Mouse (Mus musculus) hindbrain, embryonic 16.5 days (tissue): ENCODE results near the gene Dxo. TPM values are rescaled to one million over a fixed set of nuclear protein-coding genes. Genes with fewer than 3 reads are reported as not detected.

Source experiments
- ATAC-seq: fragments of 200-750 bp; cut with Nextera tagmentation; 2 replicates; pipeline ENCODE4 v1.8.0; 2017; ENCODE audit warnings: moderate TSS enrichment, moderate library complexity
- H3K27ac ChIP-seq: fragments of 300-500 bp; sonication (generic); 2 replicates; pipeline ENCODE4 v1.5.1; 2014; ENCODE audit warnings: low read depth, mild to moderate bottlenecking, control low read depth, low read length, moderate library complexity
- H3K27me3 ChIP-seq: fragments of 300-500 bp; sonication (generic); replicated peaks from 2 replicates; pipeline ENCODE4 v1.6.1; 2014; ENCODE audit warnings: low read length; ENCODE audit not compliant: control insufficient read depth, insufficient read depth
- H3K36me3 ChIP-seq: fragments of 300-500 bp; sonication (generic); 2 replicates; pipeline ENCODE4 v1.6.1; 2014; ENCODE audit warnings: mild to moderate bottlenecking, low read length, moderate library complexity, mixed read lengths; ENCODE audit not compliant: control insufficient read depth, insufficient read depth
- H3K4me1 ChIP-seq: fragments of 300-500 bp; sonication (generic); 2 replicates; pipeline ENCODE4 v1.6.1; 2014; ENCODE audit warnings: low read depth, low read length; ENCODE audit not compliant: control insufficient read depth, insufficient read depth
- H3K4me2 ChIP-seq: fragments of 300-500 bp; sonication (generic); 2 replicates; pipeline ENCODE4 v1.6.1; 2014; ENCODE audit warnings: mild to moderate bottlenecking, low read length, control low read depth, moderate library complexity
- H3K4me3 ChIP-seq: fragments of 300-500 bp; sonication (generic); 2 replicates; pipeline ENCODE4 v1.5.1; 2014; ENCODE audit warnings: mild to moderate bottlenecking, low read length, control low read depth, moderate library complexity
- H3K9ac ChIP-seq: fragments of 300-500 bp; sonication (generic); 2 replicates; pipeline ENCODE4 v1.6.1; 2014; ENCODE audit warnings: low read depth, mild to moderate bottlenecking, control low read depth, low read length, moderate library complexity
- H3K9me3 ChIP-seq: fragments of 300-500 bp; sonication (generic); 2 replicates; pipeline ENCODE4 v1.6.1; 2014; ENCODE audit warnings: mild to moderate bottlenecking, low read length, moderate library complexity; ENCODE audit not compliant: control insufficient read depth
- WGBS: fragments of 180-500 bp; shearing (Covaris S2); extraction: QIAGEN DNeasy Blood & Tissue Kit; methylation state at CpG from one replicate; pipeline ENCODE4 v1.1.7; 2014; 5-methylcytosine and 5-hydroxymethylcytosine counted together
- polyA plus RNA-seq: library from polyadenylated mRNA; unstranded; fragments of >200 nt; fragmentation: Nextera tagmentation; extraction: Ambion mirVana; gene quantifications from 2 replicates; pipeline ENCODE4 v1.2.1, GENCODE M21; 2015

Dxo gene
- polyA plus RNA-seq, 1 experiment from 2014 or later: 68.9 TPM

DNA sequence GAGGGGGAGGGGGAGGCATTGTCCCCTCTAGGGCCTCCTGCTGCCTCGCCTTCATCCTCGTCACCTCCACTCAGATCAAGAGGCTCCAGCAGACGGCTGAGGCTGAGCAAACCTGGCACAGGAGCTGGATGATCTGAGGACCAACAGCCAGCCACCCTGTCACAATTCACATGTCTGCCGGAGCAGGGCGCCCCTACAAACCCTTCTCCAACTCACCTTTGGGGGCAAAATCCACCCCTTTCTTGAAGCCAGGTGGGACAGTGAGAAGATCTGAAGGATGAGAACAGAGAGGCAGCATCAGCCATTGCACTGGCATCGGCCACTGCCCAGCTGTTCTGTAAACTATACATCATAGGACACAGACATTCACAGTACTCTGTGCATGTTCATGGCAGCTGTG lies 10.4 kb downstream of the Dxo start:
- Histone ChIP-seq H3K27me3 (no peaks in the 10 kb centered on the region), H3K9ac (no peak overlapping the region), H3K27ac (no peak overlapping the region), H3K36me3 (peaks cover 38% of the 10 kb centered on the region), H3K4me2 (no peak overlapping the region), H3K9me3 (no peaks in the 10 kb centered on the region), H3K4me1 (peaks cover 19% of the 10 kb centered on the region), H3K4me3 (no peak overlapping the region)
- no peak for ATAC-seq
- 87% methylated on average over 6 of the region's 6 CpGs for WGBS

DNA sequence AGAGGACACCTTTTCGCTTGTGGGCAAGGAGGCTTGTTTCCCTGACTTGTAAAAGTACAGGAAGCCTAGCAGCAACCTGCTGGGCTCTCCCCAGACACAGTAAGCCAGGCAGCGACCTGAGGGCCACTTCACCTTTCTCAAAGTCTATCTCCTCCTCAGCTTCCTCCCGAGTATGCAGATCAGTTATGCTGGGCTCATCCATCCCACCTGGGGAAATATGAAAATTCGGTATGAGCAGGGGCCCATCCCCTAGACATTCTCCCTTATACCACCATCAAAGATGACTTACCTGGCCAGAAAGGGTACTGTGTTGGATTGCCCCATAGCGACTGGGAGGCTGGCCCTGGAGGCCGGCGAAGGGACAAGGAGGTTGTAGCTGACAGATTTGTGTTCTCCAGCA lies 10.8 kb downstream of the Dxo start:
- 94% methylated on average over 7 of the region's 7 CpGs for WGBS
- ATAC-seq: no peak
- peaks cover 38% of the 10 kb centered on the region for H3K36me3 ChIP-seq
- no peaks in the 10 kb centered on the region for H3K9me3 ChIP-seq
- no peaks in the 10 kb centered on the region for H3K27me3 ChIP-seq
- no peak overlapping the region for H3K27ac ChIP-seq
- H3K4me1 ChIP-seq: peaks cover 19% of the 10 kb centered on the region
- no peak overlapping the region for H3K9ac ChIP-seq
- no peak overlapping the region for H3K4me3 ChIP-seq
- H3K4me2 ChIP-seq: no peak overlapping the region

DNA sequence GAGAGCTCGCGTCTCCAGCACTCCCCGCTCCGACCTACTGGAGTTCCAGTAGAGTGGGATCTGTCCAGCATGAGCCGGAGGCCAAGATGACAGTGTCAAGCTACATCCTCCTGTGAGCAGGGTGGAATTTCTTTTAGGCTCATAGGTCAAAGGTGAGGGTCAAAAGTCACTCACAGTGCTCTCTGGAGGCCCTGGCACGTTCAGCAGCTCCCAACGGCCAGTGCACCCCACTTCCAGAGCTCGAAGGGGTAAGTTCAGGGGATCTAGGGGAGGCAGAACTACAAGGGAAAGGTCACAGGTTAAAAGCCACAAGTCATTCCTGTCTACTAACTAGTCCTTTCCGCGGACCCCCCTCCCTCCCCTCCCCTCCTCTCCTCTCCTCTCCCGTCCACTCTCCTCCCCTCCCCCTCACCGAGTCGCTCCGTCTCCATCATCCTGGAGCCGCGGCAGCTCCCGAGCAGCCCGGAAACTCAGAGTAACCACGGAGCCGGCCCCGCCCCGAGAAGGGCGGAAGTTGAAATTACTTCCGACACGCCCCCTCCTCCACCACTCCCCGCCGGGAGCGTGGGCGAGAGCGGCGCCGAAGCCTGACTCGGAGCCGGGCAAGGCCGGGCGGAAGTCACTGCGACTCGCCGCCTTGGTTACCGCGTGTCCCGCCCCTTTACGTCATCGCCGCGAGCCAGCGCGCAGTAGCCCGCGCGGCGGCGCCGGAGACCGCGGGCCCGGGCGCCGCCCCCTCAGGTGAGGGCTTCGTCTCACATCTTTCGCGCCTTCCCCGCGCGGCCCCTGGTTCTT lies 13.1 kb downstream of the Dxo start, which contains the start of the genes Skiv2l and Nelfe:
TSS of gene Skiv2l (minus strand) at position 489 of the 795 bp plus-strand sequence.
TSS of gene Nelfe (plus strand) at position 670 of the 795 bp plus-strand sequence.
- H3K4me3 ChIP-seq: peak within 1 kb of the TSS; percentile 85
- H3K36me3 ChIP-seq: peaks cover 45% of the 10 kb centered on the region
- H3K9ac ChIP-seq: peak within 1 kb of the TSS; percentile 90
- peak within 1 kb of the TSS; percentile 62 for H3K27ac ChIP-seq
- peak; percentile 98 for ATAC-seq
- H3K4me1 ChIP-seq: peaks cover 19% of the 10 kb centered on the region
- under 1% methylated on average over 52 of the region's 65 CpGs for WGBS
- H3K9me3 ChIP-seq: no peaks in the 10 kb centered on the region
- H3K27me3 ChIP-seq: no peaks in the 10 kb centered on the region
- peak within 1 kb of the TSS; percentile 94 for H3K4me2 ChIP-seq

DNA sequence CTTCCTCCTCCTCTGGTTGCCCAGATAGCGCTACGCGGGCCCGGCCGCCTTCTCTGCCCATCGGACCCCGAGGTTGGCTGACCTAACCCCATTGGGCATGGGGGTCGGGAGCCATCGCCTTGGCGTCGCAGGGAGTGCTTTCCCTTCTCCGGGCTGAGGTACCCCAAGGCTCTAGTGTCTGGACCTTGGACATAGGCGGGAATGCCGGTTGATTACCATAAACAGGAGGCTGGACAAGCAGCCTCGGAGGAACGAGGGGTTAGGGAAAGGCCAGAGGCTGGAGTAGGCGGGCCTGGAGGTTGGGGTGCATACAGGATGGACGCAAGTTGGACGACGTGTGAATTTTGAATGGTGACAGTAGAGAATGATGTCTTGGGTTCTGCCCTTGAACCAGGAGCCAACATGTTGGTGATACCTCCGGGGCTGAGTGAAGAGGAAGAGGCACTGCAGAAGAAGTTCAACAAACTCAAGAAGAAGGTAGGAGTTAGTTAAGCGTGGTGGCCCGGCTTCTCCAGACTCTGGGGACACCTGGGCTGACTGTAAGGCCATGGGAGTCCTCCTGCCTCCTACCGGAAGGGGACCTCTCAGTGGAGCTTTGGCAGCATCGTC lies 13.8 kb downstream of the Dxo start:
- H3K36me3 ChIP-seq: peaks cover 46% of the 10 kb centered on the region
- H3K4me3 ChIP-seq: peak overlapping the region; percentile 85
- peak overlapping the region; percentile 94 for H3K4me2 ChIP-seq
- H3K27ac ChIP-seq: peak overlapping the region; percentile 62
- H3K27me3 ChIP-seq: no peaks in the 10 kb centered on the region
- WGBS: 1% methylated on average over 25 of the region's 25 CpGs
- H3K9ac ChIP-seq: peak overlapping the region; percentile 90
- no peak; the same call in 1 of the 2 replicates for ATAC-seq
- H3K4me1 ChIP-seq: peaks cover 19% of the 10 kb centered on the region
- no peaks in the 10 kb centered on the region for H3K9me3 ChIP-seq

DNA sequence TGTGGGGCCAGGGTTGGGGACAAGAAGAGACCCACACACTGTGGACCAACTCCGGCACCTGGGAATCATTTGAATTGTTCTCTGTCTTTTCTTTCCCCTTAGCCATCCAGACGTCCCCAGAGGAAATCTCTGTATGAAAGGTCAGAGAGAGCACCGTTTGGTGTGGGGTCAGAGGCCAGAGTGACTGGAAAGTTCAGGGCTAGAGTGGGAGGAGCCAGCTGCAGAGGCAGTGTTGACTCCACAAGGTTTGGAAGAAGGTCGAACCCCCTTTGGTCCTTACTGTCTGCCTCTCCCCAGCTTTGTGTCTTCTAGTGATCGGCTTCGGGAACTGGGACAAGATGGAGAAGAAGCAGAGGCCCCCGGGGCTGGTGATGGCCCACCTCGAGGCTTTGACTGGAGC lies 16.7 kb downstream of the Dxo start:
- Histone ChIP-seq H3K4me1 (peaks cover 19% of the 10 kb centered on the region), H3K27ac (no peak overlapping the region), H3K27me3 (no peaks in the 10 kb centered on the region), H3K4me3 (no peak overlapping the region), H3K9me3 (no peaks in the 10 kb centered on the region), H3K9ac (no peak overlapping the region), H3K4me2 (no peak overlapping the region), H3K36me3 (peaks cover 25% of the 10 kb centered on the region)
- 80% methylated on average over 8 of the region's 8 CpGs for WGBS
- ATAC-seq: no peak

DNA sequence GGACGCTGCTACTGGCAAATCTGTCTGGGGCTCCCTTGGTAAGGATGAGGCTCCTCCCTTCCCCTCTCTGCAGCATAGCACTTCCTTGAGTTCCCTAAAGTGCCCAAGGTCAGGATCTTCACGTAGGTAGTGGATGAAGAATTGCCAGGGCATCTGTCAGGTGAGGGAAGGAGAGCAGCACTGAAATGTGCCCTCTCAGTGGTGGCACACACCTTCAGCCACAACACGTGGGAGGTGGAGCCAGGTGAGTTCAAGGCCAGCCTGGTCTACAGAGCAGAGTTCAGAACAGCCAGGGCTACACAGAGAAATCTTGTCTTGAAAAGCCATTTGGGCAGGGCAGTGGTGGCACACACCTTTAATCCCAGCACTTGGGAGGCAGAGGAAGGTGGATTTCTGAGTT lies 17.9 kb downstream of the Dxo start:
- H3K4me2 ChIP-seq: no peak overlapping the region
- no peak for ATAC-seq
- H3K4me1 ChIP-seq: peaks cover 13% of the 10 kb centered on the region
- no peak overlapping the region for H3K4me3 ChIP-seq
- WGBS: 89% methylated on average over 3 of the region's 3 CpGs
- no peak overlapping the region for H3K9ac ChIP-seq
- H3K36me3 ChIP-seq: peaks cover 25% of the 10 kb centered on the region
- H3K27me3 ChIP-seq: no peaks in the 10 kb centered on the region
- no peaks in the 10 kb centered on the region for H3K9me3 ChIP-seq
- H3K27ac ChIP-seq: no peak overlapping the region

DNA sequence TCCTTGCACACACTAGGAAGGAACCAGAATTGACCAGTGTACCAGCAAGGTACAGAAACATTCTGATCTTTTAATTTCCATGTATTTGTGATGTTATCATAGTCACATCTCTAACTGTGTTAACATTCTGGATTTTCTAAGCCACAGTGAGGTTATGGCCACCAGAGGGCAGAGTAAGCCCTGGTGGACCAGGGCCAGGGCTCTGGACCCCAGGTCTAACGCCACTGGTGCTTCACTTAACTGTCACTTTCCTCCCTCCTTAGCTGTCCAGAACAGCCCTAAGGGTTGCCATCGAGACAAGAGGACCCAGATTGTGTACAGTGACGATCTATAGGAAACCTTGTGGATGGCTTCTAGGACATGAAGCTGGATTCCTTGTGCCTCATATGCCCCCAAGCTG lies 19.0 kb downstream of the Dxo start:
- H3K27ac ChIP-seq: no peak overlapping the region
- 0 out of 2 replicates have a peak, but pooled peaks have one; percentile 25 for ATAC-seq
- no peak overlapping the region for H3K4me3 ChIP-seq
- 41% methylated on average over 3 of the region's 3 CpGs for WGBS
- H3K36me3 ChIP-seq: peaks cover 25% of the 10 kb centered on the region
- H3K4me2 ChIP-seq: no peak overlapping the region
- peaks cover 11% of the 10 kb centered on the region for H3K4me1 ChIP-seq
- H3K9ac ChIP-seq: no peak overlapping the region
- H3K9me3 ChIP-seq: no peaks in the 10 kb centered on the region
- H3K27me3 ChIP-seq: no peaks in the 10 kb centered on the region

DNA sequence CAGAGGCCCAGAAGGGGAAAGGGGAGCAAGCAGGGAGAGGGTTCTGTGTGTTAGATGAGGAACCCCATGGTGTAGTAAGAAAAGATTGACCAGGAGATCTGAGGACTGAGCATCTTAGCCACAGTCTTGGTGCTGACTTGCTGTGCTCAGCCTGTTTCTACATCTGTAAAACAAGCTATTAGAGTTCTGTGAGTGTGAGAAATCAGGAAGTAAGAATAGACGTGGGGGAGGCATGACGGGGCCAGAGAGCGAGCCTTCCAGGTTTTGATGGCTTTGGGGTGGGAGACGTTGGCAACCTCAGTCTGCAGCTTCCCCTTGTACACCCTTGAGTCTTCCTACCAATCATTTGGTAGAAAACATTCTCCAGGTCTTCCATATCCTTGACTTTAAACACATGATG lies 21.9 kb downstream of the Dxo start:
- no peaks in the 10 kb centered on the region for H3K9me3 ChIP-seq
- no peak overlapping the region for H3K9ac ChIP-seq
- no peak overlapping the region for H3K4me3 ChIP-seq
- no peak for ATAC-seq
- 88% methylated on average over 4 of the region's 4 CpGs for WGBS
- no peak overlapping the region for H3K4me2 ChIP-seq
- H3K36me3 ChIP-seq: peaks cover 14% of the 10 kb centered on the region
- no peaks in the 10 kb centered on the region for H3K27me3 ChIP-seq
- no peaks in the 10 kb centered on the region for H3K4me1 ChIP-seq
- H3K27ac ChIP-seq: no peak overlapping the region

DNA sequence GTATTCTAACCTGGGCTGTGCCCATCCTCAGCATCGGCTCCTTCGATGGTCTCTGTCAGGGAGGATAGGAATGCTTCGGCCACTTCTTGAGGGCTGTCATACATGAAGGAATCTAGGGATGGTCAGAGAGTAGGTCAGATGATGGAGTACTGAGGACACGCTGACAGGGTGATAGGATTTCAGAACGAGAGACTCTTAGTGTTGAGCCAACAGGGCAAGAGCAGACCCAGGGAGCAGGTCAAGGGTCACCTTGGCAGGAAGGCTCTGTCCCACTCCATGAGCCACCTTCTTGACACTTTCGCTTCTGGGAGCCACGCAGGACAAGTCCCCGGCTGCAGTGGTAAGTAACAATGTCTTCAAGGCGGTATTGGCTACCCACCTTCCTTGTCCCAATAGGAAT lies 23.7 kb downstream of the Dxo start:
- H3K4me2 ChIP-seq: no peak overlapping the region
- no peaks in the 10 kb centered on the region for H3K4me1 ChIP-seq
- H3K4me3 ChIP-seq: no peak overlapping the region
- ATAC-seq: no peak
- H3K27ac ChIP-seq: no peak overlapping the region
- no peaks in the 10 kb centered on the region for H3K27me3 ChIP-seq
- 0 out of 2 replicates have a peak, but pooled peaks cover 2% of the 10 kb centered on the region for H3K36me3 ChIP-seq
- H3K9me3 ChIP-seq: no peaks in the 10 kb centered on the region
- no peak overlapping the region for H3K9ac ChIP-seq
- 82% methylated on average over 9 of the region's 9 CpGs for WGBS
